Mouse (Mus musculus) CH12.LX (cell line): ENCODE results near the gene Rab44. TPM values are rescaled to one million over a fixed set of nuclear protein-coding genes. Genes with fewer than 3 reads are reported as not detected.

ENCODE experiments used
- DNase-seq: peaks from one replicate; pipeline ENCODE4 v3.0.0-alpha.2; 2013; ENCODE audit errors: extremely low read depth
- H3K27ac ChIP-seq: 2 replicates; pipeline ENCODE4 v1.5.1; 2012; ENCODE audit warnings: low read depth, mild to moderate bottlenecking, control low read depth, moderate library complexity; ENCODE audit not compliant: insufficient read depth
- H3K27me3 ChIP-seq: replicated peaks from 2 replicates; pipeline ENCODE3; 2012; ENCODE audit warnings: inconsistent platforms
- H3K36me3 ChIP-seq, 2 experiments: replicated peaks in 1 of 2; 2 replicates each; pipeline versions ENCODE3 to v1.6.1; 2012; ENCODE audit warnings: inconsistent platforms in 1 of 2, low read length in 1 of 2, mild to moderate bottlenecking in 1 of 2, mixed read lengths in 1 of 2, moderate library complexity in 1 of 2; ENCODE audit not compliant: control insufficient read depth in 1 of 2, insufficient read depth in 1 of 2
- H3K4me1 ChIP-seq, 2 experiments: 2 replicates each; pipeline ENCODE4 v1.6.1; 2012; ENCODE audit warnings: inconsistent platforms in 1 of 2, moderate library complexity in 1 of 2; ENCODE audit not compliant: insufficient read depth in 2 of 2, control insufficient read depth in 1 of 2
- H3K4me2 ChIP-seq: 2 replicates; pipeline ENCODE4 v1.6.1; 2012; ENCODE audit warnings: low read depth, mild to moderate bottlenecking, control low read depth; ENCODE audit not compliant: poor library complexity, insufficient read depth, severe bottlenecking
- H3K4me3 ChIP-seq, 3 experiments: fragments of 150-350 bp in 1 of 3; sonication (generic) in 1 of 3; replicated peaks in 1 of 3; 2 replicates each; pipeline versions ENCODE3 to v1.5.1; 2011 to 2012; ENCODE audit warnings: low read depth in 2 of 3, low read length in 2 of 3, mild to moderate bottlenecking in 2 of 3, moderate library complexity in 2 of 3, control low read depth in 1 of 3, improper control_type of control experiment in 1 of 3, inconsistent platforms in 1 of 3, mixed read lengths in 1 of 3; ENCODE audit not compliant: poor library complexity in 1 of 3
- H3K79me2 ChIP-seq: replicated peaks from 2 replicates; pipeline ENCODE4 v1.6.1; 2012; ENCODE audit warnings: mild to moderate bottlenecking, moderate library complexity; ENCODE audit not compliant: control insufficient read depth, poor library complexity, insufficient read depth, severe bottlenecking; ENCODE audit errors: extremely low read depth
- H3K9ac ChIP-seq: 2 replicates; pipeline ENCODE4 v1.6.1; 2012; ENCODE audit warnings: low read depth, mild to moderate bottlenecking, control low read depth, moderate library complexity; ENCODE audit not compliant: insufficient read depth
- H3K9me3 ChIP-seq: replicated peaks from 2 replicates; pipeline ENCODE3; 2012; ENCODE audit warnings: low read length, inconsistent platforms, mixed read lengths
- BHLHE40 ChIP-seq: IDR thresholded peaks from 2 replicates; pipeline ENCODE4 v1.6.1; 2011; ENCODE audit warnings: mild to moderate bottlenecking, low read depth, low read length, improper control_type of control experiment
- CHD1 ChIP-seq: IDR thresholded peaks from 2 replicates; pipeline ENCODE4 v1.6.1; 2012; ENCODE audit warnings: low read depth, low read length, improper control_type of control experiment, inconsistent platforms
- E2F4 ChIP-seq: IDR thresholded peaks from 2 replicates; pipeline ENCODE4 v1.6.1; 2011; ENCODE audit warnings: low read depth, low read length, improper control_type of control experiment; ENCODE audit not compliant: insufficient replicate concordance
- ELF1 ChIP-seq: IDR thresholded peaks from 2 replicates; pipeline ENCODE4 v1.6.1; 2014; ENCODE audit warnings: low read depth, mild to moderate bottlenecking, inconsistent platforms, low read length, improper control_type of control experiment
- EP300 ChIP-seq: IDR thresholded peaks from 2 replicates; pipeline ENCODE4 v1.6.1; 2011; ENCODE audit warnings: low read length, improper control_type of control experiment
- ETS1 ChIP-seq: conservative IDR thresholded peaks from 2 replicates; pipeline ENCODE4 v1.6.1; 2012; ENCODE audit warnings: low read depth, mild to moderate bottlenecking, inconsistent platforms, low read length, improper control_type of control experiment, moderate library complexity
- GABPA ChIP-seq: IDR thresholded peaks from 2 replicates; pipeline ENCODE4 v1.6.1; 2012; ENCODE audit warnings: low read depth, low read length, improper control_type of control experiment, inconsistent platforms; ENCODE audit not compliant: insufficient replicate concordance
- HCFC1 ChIP-seq: IDR thresholded peaks from 2 replicates; pipeline ENCODE4 v1.6.1; 2012; ENCODE audit warnings: low read depth, mild to moderate bottlenecking, inconsistent platforms, low read length, improper control_type of control experiment
- IRF4 ChIP-seq: IDR thresholded peaks from 2 replicates; pipeline ENCODE4 v1.6.1; 2014; ENCODE audit warnings: low read depth, mild to moderate bottlenecking, inconsistent platforms, low read length, improper control_type of control experiment
- JUND ChIP-seq: conservative IDR thresholded peaks from 2 replicates; pipeline ENCODE4 v1.6.1; 2011; ENCODE audit warnings: low read depth, low read length, improper control_type of control experiment
- KAT2A ChIP-seq: IDR thresholded peaks from 2 replicates; pipeline ENCODE4 v1.6.1; 2012; ENCODE audit warnings: low read length, improper control_type of control experiment, inconsistent platforms; ENCODE audit not compliant: insufficient replicate concordance
- MAFK ChIP-seq: IDR thresholded peaks from 2 replicates; pipeline ENCODE4 v1.6.1; 2011; ENCODE audit warnings: low read length, improper control_type of control experiment; ENCODE audit not compliant: insufficient replicate concordance
- MEF2A ChIP-seq: IDR thresholded peaks from 2 replicates; pipeline ENCODE4 v1.6.1; 2014; ENCODE audit warnings: low read depth, mild to moderate bottlenecking, inconsistent platforms, low read length, improper control_type of control experiment, borderline replicate concordance
- MXI1 ChIP-seq: IDR thresholded peaks from 2 replicates; pipeline ENCODE4 v1.6.1; 2011; ENCODE audit warnings: mild to moderate bottlenecking, low read depth, low read length, improper control_type of control experiment
- MYC ChIP-seq: IDR thresholded peaks from 2 replicates; pipeline ENCODE4 v1.6.1; 2011; ENCODE audit warnings: low read depth, mild to moderate bottlenecking, improper control_type of control experiment, low read length
- NELFE ChIP-seq: IDR thresholded peaks from 2 replicates; pipeline ENCODE4 v1.6.1; 2011; ENCODE audit warnings: low read depth, low read length, improper control_type of control experiment
- PAX5 ChIP-seq: IDR thresholded peaks from 2 replicates; pipeline ENCODE4 v1.6.1; 2012; ENCODE audit warnings: low read length, inconsistent platforms, mixed read lengths
- POLR2AphosphoS2 ChIP-seq: IDR thresholded peaks from 2 replicates; pipeline ENCODE4 v1.6.1; 2011; ENCODE audit warnings: low read depth, low read length, improper control_type of control experiment
- RAD21 ChIP-seq: IDR thresholded peaks from 2 replicates; pipeline ENCODE4 v1.6.1; 2011; ENCODE audit warnings: low read depth, mild to moderate bottlenecking, low read length, improper control_type of control experiment, moderate library complexity
- RCOR1 ChIP-seq: conservative IDR thresholded peaks from 2 replicates; pipeline ENCODE4 v1.6.1; 2012; ENCODE audit warnings: low read depth, mild to moderate bottlenecking, inconsistent platforms, low read length, improper control_type of control experiment
- SIN3A ChIP-seq: IDR thresholded peaks from 2 replicates; pipeline ENCODE4 v1.6.1; 2012; ENCODE audit warnings: low read length, improper control_type of control experiment, inconsistent platforms
- UBTF ChIP-seq: IDR thresholded peaks from 2 replicates; pipeline ENCODE4 v1.6.1; 2012; ENCODE audit warnings: low read depth, mild to moderate bottlenecking, inconsistent platforms, low read length, improper control_type of control experiment, moderate library complexity
- USF2 ChIP-seq: conservative IDR thresholded peaks from 2 replicates; pipeline ENCODE4 v1.6.1; 2011; ENCODE audit warnings: low read depth, low read length, improper control_type of control experiment
- ZC3H11A ChIP-seq: IDR thresholded peaks from 2 replicates; pipeline ENCODE4 v1.6.1; 2012; ENCODE audit warnings: low read depth, mild to moderate bottlenecking, inconsistent platforms, low read length, improper control_type of control experiment
- ZKSCAN1 ChIP-seq: IDR thresholded peaks from 2 replicates; pipeline ENCODE4 v1.6.1; 2012; ENCODE audit warnings: low read depth, inconsistent platforms, low read length, improper control_type of control experiment, borderline replicate concordance
- ZNF384 ChIP-seq: IDR thresholded peaks from 2 replicates; pipeline ENCODE4 v1.6.1; 2012; ENCODE audit warnings: low read depth, low read length, improper control_type of control experiment, inconsistent platforms
- dilution Hi-C: fragments of 300-500 bp; cut with MboI; formaldehyde crosslinking; loops from 2 replicates; pipeline ENCODE4 v1.14.3; 2020; ENCODE audit warnings: low sequenced_read_pairs; ENCODE audit not compliant: extremely low pct_unique_long_range_greater_than_20kb, extremely low pct_ligation_motif_present
- in situ Hi-C: fragments of 300-500 bp; cut with MboI; formaldehyde crosslinking; loops from 3 replicates; pipeline ENCODE4 v1.14.3; 2019; ENCODE audit warnings: low sequenced_read_pairs, low pct_ligation_motif_present, low pct_unique_long_range_greater_than_20kb, mixed read lengths
- polyA plus RNA-seq: library from polyadenylated mRNA; unstranded; fragments of >175 nt; gene quantifications from 2 replicates; pipeline ENCODE4 v1.2.1, GENCODE M21; 2012; ENCODE audit warnings: low read depth; ENCODE audit not compliant: insufficient read length
- total RNA-seq, 2 experiments: library from RNA; depleted of rRNA; stranded (reverse); fragments of 300-350 nt in 1 of 2; fragments of >200 nt in 1 of 2; gene quantifications; 2 replicates each; pipeline ENCODE4 v1.2.3; 2012 to 2014

Gene Rab44
- total and polyA plus RNA-seq, 3 experiments = 0.30 to 0.34 TPM; not detected in 1

DNA sequence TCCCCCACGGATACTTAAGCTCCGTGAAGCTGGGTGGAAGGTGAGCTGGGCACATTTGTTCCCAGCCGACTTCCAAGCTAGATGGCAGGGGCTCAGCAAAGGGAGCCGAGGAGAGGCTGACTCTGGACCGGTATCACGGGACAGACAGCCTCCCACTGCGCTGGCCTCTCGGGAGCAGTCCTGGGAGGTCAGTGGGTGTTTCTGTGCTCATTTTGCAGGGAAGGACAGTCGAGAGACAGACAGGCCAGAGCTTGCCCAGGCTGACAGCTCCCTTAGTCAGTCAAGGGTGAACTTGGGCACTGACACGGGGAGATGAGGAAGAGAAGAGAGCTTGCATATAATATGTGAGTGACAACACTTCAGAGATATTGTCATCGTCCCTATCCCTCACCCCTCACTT lies 69.2 kb downstream of the Rab44 start:
- in situ Hi-C loops = no loop called here
- TF ChIP-seq GABPA (no peak), NELFE (no peak), KAT2A (no peak), EP300 (no peak), POLR2AphosphoS2 (no peak), ZKSCAN1 (no peak), IRF4 (no peak), MEF2A (no peak), RAD21 (no peak), PAX5 (no peak), CHD1 (no peak), UBTF (no peak)
- TF ChIP-seq, all 38 proteins: peak for 0
- Histone ChIP-seq H3K4me2 (no peak overlapping the region), H3K36me3 (no peaks in the 10 kb centered on the region), H3K27me3 (peaks cover 7% of the 10 kb centered on the region), H3K4me3 (no peak overlapping the region), H3K27ac (no peak overlapping the region), H3K9ac (no peak overlapping the region), H3K9me3 (no peaks in the 10 kb centered on the region), H3K79me2 (no peaks in the 10 kb centered on the region), H3K4me1 (peaks cover 33 to 51% of the 10 kb centered on the region in 2 experiments)
- dilution Hi-C loops = no loop called here
- DNase-seq = no peak

DNA sequence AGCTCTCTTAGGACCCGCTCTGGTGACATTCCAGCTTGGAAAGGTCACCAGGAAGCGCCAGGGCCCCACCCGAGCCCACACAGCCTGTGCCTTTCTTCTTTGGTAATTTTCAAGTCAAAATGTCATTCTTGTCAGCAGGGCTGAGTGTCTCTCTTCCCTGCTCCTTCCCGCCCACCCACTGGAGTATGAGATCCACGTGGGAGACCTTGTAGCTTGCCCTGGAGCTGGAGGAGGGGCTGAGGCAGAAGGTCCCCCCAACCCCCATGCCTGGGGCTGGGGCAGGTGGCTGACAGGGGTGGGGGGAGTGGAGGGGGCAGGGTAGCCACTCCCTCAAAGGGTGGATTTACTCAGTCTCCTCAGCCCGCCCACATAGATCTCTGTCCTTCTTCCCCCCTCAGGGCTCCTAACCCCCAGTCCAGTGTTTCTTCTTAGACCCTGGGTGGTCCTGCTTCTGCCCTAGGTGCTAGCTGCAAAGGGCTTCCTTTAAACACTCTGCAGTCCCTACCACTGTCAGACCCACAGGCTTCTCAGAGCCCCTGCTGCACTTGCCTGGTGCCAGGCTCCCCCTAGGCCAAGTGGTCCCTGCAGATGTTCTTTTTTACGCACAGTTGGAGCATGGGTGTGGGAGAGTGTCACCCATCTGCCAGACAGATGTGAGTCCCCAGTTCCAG lies 71.6 kb downstream of the Rab44 start:
- dilution Hi-C loops = no loop called here
- Histone ChIP-seq H3K27me3 (peaks cover 7% of the 10 kb centered on the region), H3K9ac (no peak overlapping the region)

More for the DNA sequence above, 71.6 kb downstream of the Rab44 start:
- no peaks in the 10 kb centered on the region for H3K79me2 ChIP-seq
- H3K27ac ChIP-seq = no peak overlapping the region
- no peaks in the 10 kb centered on the region for H3K36me3 ChIP-seq
- peaks cover 23 to 29% of the 10 kb centered on the region in 2 experiments; a peak in 3 of 4 replicates for H3K4me1 ChIP-seq
- in situ Hi-C loops = no loop called here
- TF ChIP-seq SIN3A (no peak), MAFK (no peak), HCFC1 (no peak), MEF2A (no peak), USF2 (no peak), KAT2A (no peak), BHLHE40 (no peak), ZNF384 (no peak), ELF1 (no peak), E2F4 (no peak), RCOR1 (no peak), JUND (no peak), MXI1 (no peak), ETS1 (no peak), ZC3H11A (no peak), MYC (no peak)
- H3K4me2 ChIP-seq = no peak overlapping the region
- no peaks in the 10 kb centered on the region for H3K9me3 ChIP-seq
- no peak overlapping the region for H3K4me3 ChIP-seq
- no peak for DNase-seq
